ENCODE assay signal across 8 mouse cellular contexts in genomic region chr7:4792278-4793212, GRCm38 (mm10). TPM values are rescaled to one million over a fixed set of nuclear protein-coding genes. Genes with fewer than 3 reads are reported as not detected.
DNase-seq lines count a peak whose midpoint lies in the region; ATAC-seq and TF ChIP-seq lines count a peak whose summit lies in the region.

Gene Rpl28, plus strand, starts transcription at chr7:4792874.

- DNase-seq in gastrocnemius, postnatal 10 days, result peak; percentile 90
- DNase-seq in induced T-regulatory cell, adult 2 months (ENCODE audit: low read depth), result peak; percentile 99
- DNase-seq in left cerebral cortex, adult 9 months (ENCODE audit: low spot score in 2 of 2), result peak; percentile 90 to 97
- DNase-seq in right cerebral cortex, postnatal 14 days, result peak; percentile 94
- peak; percentile 90 to 96 for DNase-seq in urinary bladder, postnatal 36 days (ENCODE audit: low spot score in 2 of 2)

- TF ChIP-seq CTCF in cortical plate, adult 2 months (IDR thresholded peaks at IDR 0.05; ENCODE audit: extremely low read depth, insufficient read depth, low read length), result no peak

- peaks cover 5% of the 10 kb centered on the region; the same call in 1 of the 2 replicates for H3K4me1 ChIP-seq in cortical plate, adult 2 months (ENCODE audit: control insufficient read depth, insufficient read depth, low read length)

- peak within 1 kb of the TSS; percentile 67 for H3K27ac ChIP-seq in cortical plate, adult 2 months (ENCODE audit: insufficient read depth, low read length)

- peak; percentile 92 for ATAC-seq in activated CD4-positive, CD25-positive, alpha-beta regulatory T cell, adult 4 months
- peak; percentile 71 for ATAC-seq in megakaryocyte progenitor cell, adult 5-6 weeks (replicated peaks; ENCODE audit: poor library complexity)

- peak within 1 kb of the TSS; percentile 71 for H3K4me3 ChIP-seq in cortical plate, adult 2 months (ENCODE audit: insufficient read depth, low read length)

- TF ChIP-seq POLR2A in cortical plate, adult 2 months (IDR thresholded peaks at IDR 0.05; ENCODE audit: extremely low read depth, insufficient read depth, low read length), result peak; percentile 98

RNA-seq across cellular contexts. Expression of gene Rpl28, which starts in this region (rescaled TPM):
- 100 to 1,000 TPM; 460 to 740 TPM for polyA plus RNA-seq in activated CD4-positive, CD25-positive, alpha-beta regulatory T cell, adult 4 months (2017; shearing (Covaris generic))
- polyA plus RNA-seq in cortical plate, adult 2 months (2012; rRNA removed), result 257 and 299 TPM in 2 replicates
- 100 to 1,000 TPM; 796 to 873 TPM for total RNA-seq in gastrocnemius, postnatal 10 days (2021)
- total RNA-seq in megakaryocyte progenitor cell, adult 5-6 weeks (2015), result 1,898 and 2,111 TPM in 2 replicates
- 686 and 710 TPM in 2 replicates for total RNA-seq in megakaryocyte progenitor cell, adult 5-6 weeks (2017)

Comparison
In these comparisons a context has a peak if more than half of its experiments do, and no peak if none do; other contexts are left out.
1. Peak in every context shown above with its lines: DNase-seq, ATAC-seq, H3K4me3 ChIP-seq and H3K27ac ChIP-seq.